Mouse (Mus musculus) heart, postnatal 14 days (tissue): ENCODE data around the gene Nufip2. TPM values are rescaled to one million over a fixed set of nuclear protein-coding genes. Genes with fewer than 3 reads are reported as not detected.

ENCODE experiments used
- DNase-seq, 2 experiments: peaks; one replicate each; pipeline ENCODE4 v3.0.0; 2021 to 2022
- intact Hi-C: fragments of 180-260 bp; cut with DNase I; formaldehyde crosslinking; loops from one replicate; pipeline ENCODE4 v1.15.1; 2025
- total RNA-seq, 2 experiments: library from RNA; stranded (reverse); gene quantifications; 2 replicates each; pipeline ENCODE4 v1.2.3; 2021

Gene Nufip2
- total RNA-seq, 2 experiments from 2014 or later, result 58.9 to 61.9 TPM

GRCm38 (mm10) chr11:77789512-77789911 lies 103.6 kb downstream of the Nufip2 start:
- no peak for DNase-seq
- intact Hi-C loops, result no loop called here

DNA sequence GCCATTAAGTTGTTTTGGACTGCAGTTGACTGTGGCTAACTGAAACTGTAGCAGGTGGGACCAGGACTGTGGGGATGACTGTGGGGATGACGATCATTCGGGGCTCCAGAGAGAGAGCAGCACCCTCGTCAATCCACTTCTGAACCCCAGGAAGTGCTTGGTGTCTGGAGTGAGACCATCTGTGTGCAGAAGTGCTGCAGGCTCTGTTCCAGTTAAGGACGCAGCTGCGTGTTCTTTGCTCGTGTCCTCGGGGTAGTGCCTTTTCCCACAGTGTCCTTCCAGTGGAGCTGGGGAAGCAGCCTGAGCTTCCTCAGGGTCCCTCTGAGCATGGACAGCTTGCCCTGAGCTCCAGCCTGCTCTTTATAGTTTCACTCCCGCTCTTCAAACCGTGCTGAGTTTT lies 104.3 kb downstream of the Nufip2 start:
- intact Hi-C loops, result loop anchor here (5.0 to 10.0 kb wide), 2 partner anchors 103 to 285 kb away; partner anchors contain the start of gene Nufip2
- no peak for DNase-seq

GRCm38 (mm10) chr11:77791241-77791727 lies 105.3 kb downstream of the Nufip2 start:
- intact Hi-C loops, result loop anchor here (5.0 to 10.0 kb wide), 2 partner anchors 104 to 286 kb away; partner anchors contain the start of gene Nufip2
- no peak for DNase-seq

Other genes starting within 250 kb of the Nufip2 start
- 100 to 1,000 TPM; 188 to 189 TPM for gene Coro6, start 223.7 kb upstream of the Nufip2 start, total RNA-seq
- gene Ankrd13b, start 196.5 kb upstream of the Nufip2 start, total RNA-seq, result 10 to 100 TPM; 10.6 to 10.9 TPM
- 10 to 100 TPM; 49.1 to 50.0 TPM for gene Git1, start 192.6 kb upstream of the Nufip2 start, total RNA-seq
- gene Abhd15, start 171.0 kb upstream of the Nufip2 start, total RNA-seq, result 1 to 10 TPM; 2.0 to 2.7 TPM
- 10 to 100 TPM in 1 of 2 experiments, 1 to 10 TPM in 1; 9.1 to 10.3 TPM for gene Trp53i13, start 170.2 kb upstream of the Nufip2 start, total RNA-seq
- gene Gm10392, start 167.0 kb upstream of the Nufip2 start, total RNA-seq, result not detected
- 10 to 100 TPM; 57.0 to 59.3 TPM for gene Taok1, start 78.3 kb upstream of the Nufip2 start, total RNA-seq
- not detected for gene Cryba1, start 39.1 kb downstream of the Nufip2 start, total RNA-seq
- gene Myo18a, start 77.1 kb downstream of the Nufip2 start, total RNA-seq, result 100 to 1,000 TPM; 252 to 259 TPM
- gene Gm10277, start 101.6 kb downstream of the Nufip2 start, total RNA-seq, result not detected
- gene Pipox, start 207.9 kb downstream of the Nufip2 start, total RNA-seq, result 1 to 10 TPM in 1 of 2 experiments, under 1 TPM in 1; 0.98 to 1.1 TPM
- gene Sez6, start 244.6 kb downstream of the Nufip2 start, total RNA-seq, result under 1 TPM; 0.22 to 0.50 TPM